In genomic region chr7:81706416-81707391, GRCm38 (mm10) we compare ENCODE assay signal across 8 mouse cellular contexts. TPM values are rescaled to one million over a fixed set of nuclear protein-coding genes. Genes with fewer than 3 reads are reported as not detected.
DNase-seq lines count a peak whose midpoint lies in the region; ATAC-seq and TF ChIP-seq lines count a peak whose summit lies in the region.

No protein-coding gene starts in this region.

- TF ChIP-seq CTCF in liver, postnatal 0 days (IDR thresholded peaks at IDR 0.05; ENCODE audit: low read depth), result no peak

- H3K4me3 ChIP-seq in megakaryocyte, embryonic 14.5 days (replicated peaks), result peak overlapping the region; percentile 92
- peak overlapping the region; percentile 76 for H3K4me3 ChIP-seq in intestine, embryonic 16.5 days (ENCODE audit: low read length)
- H3K4me3 ChIP-seq in liver, postnatal 0 days (ENCODE audit: low read depth, low read length), result peak overlapping the region; percentile 61

- peak overlapping the region; percentile 76 for H3K9ac ChIP-seq in intestine, embryonic 16.5 days (ENCODE audit: low read depth, low read length)
- peak overlapping the region; percentile 63 for H3K9ac ChIP-seq in liver, postnatal 0 days (replicated peaks)

- peak overlapping the region; percentile 88 for H3K4me2 ChIP-seq in intestine, embryonic 16.5 days (ENCODE audit: low read depth, low read length)
- H3K4me2 ChIP-seq in liver, postnatal 0 days (ENCODE audit: low read depth, low read length), result peak overlapping the region; percentile 91

- H3K27me3 ChIP-seq in megakaryocyte, embryonic 14.5 days (replicated peaks), result peaks cover 82% of the 10 kb centered on the region
- peaks cover 5% of the 10 kb centered on the region; the same call in 1 of the 2 replicates for H3K27me3 ChIP-seq in intestine, embryonic 16.5 days (replicated peaks; ENCODE audit: control insufficient read depth, insufficient read depth, low read length)
- peaks cover 49% of the 10 kb centered on the region for H3K27me3 ChIP-seq in liver, postnatal 0 days (ENCODE audit: insufficient read depth, low read length)

- peak; percentile 19 to 61 for DNase-seq in cerebellum, adult 18-20 months
- peak; percentile 18 for DNase-seq in forelimb bud, embryonic 11.5 days (ENCODE audit: low read depth, low spot score)
- peak; percentile 36 for DNase-seq in liver, postnatal 0 days
- peak; percentile 29 for DNase-seq in retina, postnatal 7 days (ENCODE audit: low read depth, low spot score)
- no peak for DNase-seq in layer of hippocampus, adult 18-20 months (ENCODE audit: low spot score in 2 of 2)

- ATAC-seq in megakaryocyte, adult 5-6 weeks (ENCODE audit: poor library complexity, severe bottlenecking), result no peak
- peak; percentile 83 for ATAC-seq in intestine, embryonic 16.5 days
- peak; percentile 76 for ATAC-seq in liver, postnatal 0 days

- H3K4me1 ChIP-seq in megakaryocyte, embryonic 14.5 days, result peaks cover 53% of the 10 kb centered on the region
- no peaks in the 10 kb centered on the region for H3K4me1 ChIP-seq in intestine, embryonic 16.5 days (ENCODE audit: control insufficient read depth, insufficient read depth, low read length)
- H3K4me1 ChIP-seq in liver, postnatal 0 days (ENCODE audit: insufficient read depth), result peaks cover 8% of the 10 kb centered on the region

- H3K9me3 ChIP-seq in megakaryocyte, embryonic 14.5 days, result no peaks in the 10 kb centered on the region
- H3K9me3 ChIP-seq in intestine, embryonic 16.5 days (ENCODE audit: control insufficient read depth, low read length), result 0 out of 2 replicates have a peak, but pooled peaks cover 4% of the 10 kb centered on the region
- H3K9me3 ChIP-seq in liver, postnatal 0 days (ENCODE audit: low read length), result 0 out of 2 replicates have a peak, but pooled peaks cover 2% of the 10 kb centered on the region

- no peaks in the 10 kb centered on the region for H3K36me3 ChIP-seq in megakaryocyte, embryonic 14.5 days (replicated peaks; ENCODE audit: low read length)
- H3K36me3 ChIP-seq in intestine, embryonic 16.5 days (ENCODE audit: control insufficient read depth, insufficient read depth, low read length), result no peaks in the 10 kb centered on the region
- no peaks in the 10 kb centered on the region for H3K36me3 ChIP-seq in liver, postnatal 0 days (replicated peaks; ENCODE audit: insufficient read depth, low read length)

- no peak for TF ChIP-seq EP300 in liver, postnatal 0 days (IDR thresholded peaks at IDR 0.05; ENCODE audit: low read depth)

- under 1% methylated on average over 98 of the region's 114 CpGs for WGBS in intestine, embryonic 16.5 days
- 2% methylated on average over 38 of the region's 114 CpGs for WGBS in liver, postnatal 0 days (ENCODE audit: insufficient replicate concordance)

- peak overlapping the region; percentile 57 for H3K27ac ChIP-seq in intestine, embryonic 16.5 days (ENCODE audit: low read length)
- no peak overlapping the region for H3K27ac ChIP-seq in liver, postnatal 0 days (ENCODE audit: low read depth)

RNA-seq across cellular contexts. Expression of gene Homer2, which starts 0.6 kb away (rescaled TPM):
- polyA plus RNA-seq in megakaryocyte, embryonic 14.5 days (2012; ENCODE audit: insufficient read depth, low replicate concordance), result 1.3 and 4.4 TPM in 2 replicates
- total RNA-seq in megakaryocyte, adult 5-6 weeks (2015), result 0.14 and 0.42 TPM in 2 replicates
- total RNA-seq in megakaryocyte, adult 5-6 weeks (2017), result 0.04 and 0.57 TPM in 2 replicates
- polyA plus RNA-seq in intestine, embryonic 16.5 days (2015; fragmentation: Nextera tagmentation; extraction: Ambion mirVana), result 43.6 TPM in 2 replicates
- 8.6 and 9.1 TPM in 2 replicates for polyA plus RNA-seq in liver, postnatal 0 days (2015; fragmentation: Nextera tagmentation; extraction: Ambion mirVana)
- 10 to 100 TPM; 85.9 to 96.4 TPM for total RNA-seq in layer of hippocampus, adult 18-20 months (2021)

RNA-seq across cellular contexts. Expression of gene Ramac, which starts 56.0 kb away (rescaled TPM):
- polyA plus RNA-seq in megakaryocyte, embryonic 14.5 days (2012; ENCODE audit: insufficient read depth, low replicate concordance), result 2.4 and 17.2 TPM in 2 replicates
- total RNA-seq in megakaryocyte, adult 5-6 weeks (2015), result 112 and 116 TPM in 2 replicates
- total RNA-seq in megakaryocyte, adult 5-6 weeks (2017), result 91.9 and 93.4 TPM in 2 replicates
- 125 and 135 TPM in 2 replicates for polyA plus RNA-seq in intestine, embryonic 16.5 days (2015; fragmentation: Nextera tagmentation; extraction: Ambion mirVana)
- 72.1 and 78.7 TPM in 2 replicates for polyA plus RNA-seq in liver, postnatal 0 days (2015; fragmentation: Nextera tagmentation; extraction: Ambion mirVana)
- total RNA-seq in layer of hippocampus, adult 18-20 months (2021), result 10 to 100 TPM; 79.6 to 87.6 TPM

Comparison
In these comparisons a context has a peak if more than half of its experiments do, and no peak if none do; other contexts are left out.
1. DNase-seq: peak in cerebellum, adult 18-20 months (2 of 2), forelimb bud, embryonic 11.5 days (single experiment), liver, postnatal 0 days (single experiment) and retina, postnatal 7 days (single experiment); none in layer of hippocampus, adult 18-20 months (0 of 2).
2. Peak in every context shown above with its lines, with median percentiles within 50 percentile points of each other: H3K4me3 ChIP-seq.